Mouse (Mus musculus) lung, postnatal 0 days (tissue): ENCODE results near the gene Dusp1. TPM values are rescaled to one million over a fixed set of nuclear protein-coding genes. Genes with fewer than 3 reads are reported as not detected.
A peak's percentile ranks its signal among the peaks of the same experiment; 100 is the strongest.

Source experiments
- ATAC-seq: fragments of 200-750 bp; cut with Nextera tagmentation; 2 replicates; pipeline ENCODE4 v1.8.0; 2017; ENCODE audit warnings: moderate library complexity
- DNase-seq: peaks from one replicate; pipeline ENCODE4 v3.0.0-alpha.2; 2016; ENCODE audit warnings: low spot score
- H3K27ac ChIP-seq: fragments of 300-500 bp; sonication (generic); 2 replicates; pipeline ENCODE4 v1.5.1; 2014; ENCODE audit warnings: antibody characterized with exemption, mild to moderate bottlenecking, low read length, mixed read lengths
- H3K27me3 ChIP-seq: fragments of 300-500 bp; sonication (generic); replicated peaks from 2 replicates; pipeline ENCODE4 v1.6.1; 2014; ENCODE audit warnings: low read length, mixed read lengths; ENCODE audit not compliant: insufficient read depth
- H3K36me3 ChIP-seq: fragments of 300-500 bp; sonication (generic); 2 replicates; pipeline ENCODE4 v1.6.1; 2014; ENCODE audit warnings: low read length, mixed read lengths; ENCODE audit not compliant: insufficient read depth
- H3K4me1 ChIP-seq: fragments of 300-500 bp; sonication (generic); 2 replicates; pipeline ENCODE4 v1.6.1; 2014; ENCODE audit warnings: antibody characterized with exemption, low read depth, low read length, mixed read lengths; ENCODE audit not compliant: insufficient read depth
- H3K4me2 ChIP-seq: fragments of 300-500 bp; sonication (generic); replicated peaks from 2 replicates; pipeline ENCODE4 v1.6.1; 2014; ENCODE audit warnings: low read depth, mild to moderate bottlenecking, low read length, moderate library complexity, mixed read lengths
- H3K4me3 ChIP-seq: fragments of 300-500 bp; sonication (generic); 2 replicates; pipeline ENCODE4 v1.5.1; 2014; ENCODE audit warnings: low read depth, low read length
- H3K9ac ChIP-seq: fragments of 300-500 bp; sonication (generic); replicated peaks from 2 replicates; pipeline ENCODE4 v1.6.1; 2014; ENCODE audit warnings: low read depth, mild to moderate bottlenecking
- H3K9me3 ChIP-seq: fragments of 300-500 bp; sonication (generic); 2 replicates; pipeline ENCODE4 v1.6.1; 2016; ENCODE audit warnings: low read length, mixed read lengths
- CTCF ChIP-seq: IDR thresholded peaks from 2 replicates; pipeline ENCODE4 v1.5.1; 2016; ENCODE audit warnings: antibody characterized with exemption, mild to moderate bottlenecking
- EP300 ChIP-seq: IDR thresholded peaks from 2 replicates; pipeline ENCODE4 v1.6.1; 2016; ENCODE audit warnings: antibody characterized with exemption, mild to moderate bottlenecking, control low read depth
- WGBS: fragments of 180-500 bp; shearing (Covaris S2); extraction: QIAGEN DNeasy Blood & Tissue Kit; methylation state at CpG from one replicate; pipeline ENCODE4 v1.1.7; 2014; 5-methylcytosine and 5-hydroxymethylcytosine counted together
- polyA plus RNA-seq: library from polyadenylated mRNA; unstranded; fragments of >200 nt; fragmentation: Nextera tagmentation; extraction: Ambion mirVana; gene quantifications from 2 replicates; pipeline ENCODE4 v1.2.1, GENCODE M21; 2015

Dusp1 gene
- polyA plus RNA-seq, 1 experiment from 2014 or later: 79.3 TPM

DNA sequence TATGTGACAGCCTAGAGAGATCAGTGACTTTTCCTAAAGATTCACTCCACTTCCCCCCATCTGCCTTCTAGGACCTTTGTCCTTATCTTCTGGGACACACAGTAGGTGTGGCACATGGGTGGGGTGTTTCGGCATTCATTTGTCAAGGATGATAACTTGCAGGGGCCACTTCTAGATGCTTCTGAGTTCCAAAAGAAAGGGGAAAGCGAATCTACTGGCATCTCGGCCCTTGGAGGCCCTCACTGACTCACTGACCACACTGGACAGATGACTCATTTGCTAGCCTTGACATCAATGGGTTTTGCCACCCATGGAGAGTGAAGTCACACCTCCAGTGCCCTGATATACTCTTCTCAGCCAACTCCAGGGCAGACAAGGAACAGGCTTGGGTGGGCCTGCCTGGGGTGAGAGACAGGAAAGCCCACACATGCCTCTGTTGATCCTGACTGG, 47.3 kb downstream of the Dusp1 start:
- ATAC-seq: peak; percentile 28
- H3K36me3 ChIP-seq: no peaks in the 10 kb centered on the region
- WGBS: 77% methylated on average over 3 of the region's 3 CpGs

GRCm38 (mm10) chr17:26513459-26514290, 48.3 kb downstream of the Dusp1 start:
- H3K9ac ChIP-seq: no peak overlapping the region

More for the DNA sequence above, 47.3 kb downstream of the Dusp1 start:
- H3K4me3 ChIP-seq: no peak overlapping the region
- H3K9me3 ChIP-seq: no peaks in the 10 kb centered on the region
- TF ChIP-seq CTCF (no peak), EP300 (peak; percentile 59)
- peak overlapping the region; percentile 20; the same call in 1 of the 2 replicates for H3K27ac ChIP-seq
- H3K27me3 ChIP-seq: no peaks in the 10 kb centered on the region
- no peak overlapping the region for H3K4me2 ChIP-seq
- H3K4me1 ChIP-seq: peaks cover 13% of the 10 kb centered on the region; the same call in 1 of the 2 replicates
- peak; percentile 53 for DNase-seq
- no peak overlapping the region for H3K9ac ChIP-seq

DNA sequence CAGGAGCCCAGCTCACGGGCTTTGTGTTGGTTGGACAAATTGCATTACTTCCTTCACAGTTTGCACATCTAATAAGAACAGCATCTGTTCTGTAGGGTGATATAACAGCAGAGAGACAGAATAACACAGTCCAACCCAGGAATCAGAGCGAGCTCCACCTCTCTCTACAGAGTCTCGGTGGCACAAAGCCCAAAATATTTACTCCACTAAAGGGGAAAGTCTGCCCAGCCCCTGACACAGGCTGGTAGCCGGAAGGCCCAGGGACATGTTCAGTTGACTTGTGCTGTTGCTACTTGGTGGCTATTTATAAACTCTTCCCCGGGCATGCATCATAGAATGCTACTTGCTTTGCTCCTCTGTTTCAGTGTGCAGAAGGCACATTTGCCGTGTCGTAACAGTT, 49.0 kb downstream of the Dusp1 start:
- H3K4me3 ChIP-seq: no peak overlapping the region
- H3K36me3 ChIP-seq: no peaks in the 10 kb centered on the region
- WGBS: 43% methylated on average over 7 of the region's 7 CpGs
- H3K4me1 ChIP-seq: peaks cover 13% of the 10 kb centered on the region; the same call in 1 of the 2 replicates
- no peak overlapping the region for H3K4me2 ChIP-seq
- ATAC-seq (no peak), DNase-seq (peak; percentile 77)
- no peaks in the 10 kb centered on the region for H3K9me3 ChIP-seq
- H3K27me3 ChIP-seq: no peaks in the 10 kb centered on the region
- H3K9ac ChIP-seq: no peak overlapping the region
- TF ChIP-seq CTCF (no peak), EP300 (no peak)
- H3K27ac ChIP-seq: peak overlapping the region; percentile 81

More at GRCm38 (mm10) chr17:26513459-26514290, 48.3 kb downstream of the Dusp1 start:
- peak; percentile 23 for DNase-seq
- Histone ChIP-seq H3K9me3 (no peaks in the 10 kb centered on the region), H3K4me3 (no peak overlapping the region), H3K27me3 (no peaks in the 10 kb centered on the region), H3K36me3 (no peaks in the 10 kb centered on the region), H3K4me1 (peaks cover 13% of the 10 kb centered on the region; the same call in 1 of the 2 replicates), H3K27ac (peak overlapping the region; percentile 81), H3K4me2 (no peak overlapping the region)
- ATAC-seq: no peak
- 82% methylated on average over 6 of the region's 6 CpGs for WGBS
- TF ChIP-seq CTCF (no peak), EP300 (peak; percentile 11; the same call in 1 of the 2 replicates)

- DNase-seq (peak; percentile 91), ATAC-seq (peak; percentile 10)
- Histone ChIP-seq H3K27me3 (no peaks in the 10 kb centered on the region), H3K9me3 (no peaks in the 10 kb centered on the region), H3K9ac (no peak overlapping the region), H3K4me2 (no peak overlapping the region), H3K4me3 (no peak overlapping the region), H3K36me3 (peaks cover 2% of the 10 kb centered on the region; the same call in 1 of the 2 replicates), H3K27ac (peak overlapping the region; percentile 81), H3K4me1 (peaks cover 13% of the 10 kb centered on the region; the same call in 1 of the 2 replicates)
- 45% methylated on average over 7 of the region's 7 CpGs for WGBS
- TF ChIP-seq EP300: peak; percentile 91
- TF ChIP-seq CTCF: no peak
These were observed 49.8 kb downstream of the Dusp1 start for GRCm38 (mm10) chr17:26511816-26512774.

GRCm38 (mm10) chr17:26511256-26511655, 50.7 kb downstream of the Dusp1 start:
- ATAC-seq: no peak
- H3K4me1 ChIP-seq: peaks cover 13% of the 10 kb centered on the region; the same call in 1 of the 2 replicates
- H3K9ac ChIP-seq: no peak overlapping the region
- no peaks in the 10 kb centered on the region for H3K27me3 ChIP-seq
- WGBS: 56% methylated on average over 4 of the region's 4 CpGs
- peaks cover 11% of the 10 kb centered on the region for H3K36me3 ChIP-seq
- no peak for DNase-seq
- H3K27ac ChIP-seq: peak overlapping the region; percentile 81
- H3K4me2 ChIP-seq: no peak overlapping the region
- TF ChIP-seq CTCF (no peak), EP300 (no peak)
- H3K4me3 ChIP-seq: no peak overlapping the region
- no peaks in the 10 kb centered on the region for H3K9me3 ChIP-seq
